Comparison of ENCODE assay signal across 30 mouse cellular contexts in genomic region chr9:50540170-50540569, GRCm38 (mm10). TPM values are rescaled to one million over a fixed set of nuclear protein-coding genes. Genes with fewer than 3 reads are reported as not detected.
A peak's percentile ranks its signal among the peaks of the same experiment; 100 is the strongest.
DNase-seq lines count a peak whose midpoint lies in the region; ATAC-seq and TF ChIP-seq lines count a peak whose summit lies in the region.
"Had no signal": no experiment of that assay in that cellular context is flagged by ENCODE, and none has a peak within 500 bp of the region (broad histone marks: within the 10 kb centered on the region; RNA-seq: fewer than 3 reads in every experiment).

No protein-coding gene starts in this region.

- intact Hi-C loops in gastrocnemius, adult 2 months (cut with DNase I), result no loop called here

- no peaks in the 10 kb centered on the region for H3K27me3 ChIP-seq in forebrain, embryonic 14.5 days (replicated peaks; ENCODE audit: control insufficient read depth, insufficient read depth, low read length)
- no peaks in the 10 kb centered on the region for H3K27me3 ChIP-seq in midbrain, embryonic 15.5 days (replicated peaks)
- no peaks in the 10 kb centered on the region for H3K27me3 ChIP-seq in hindbrain, embryonic 12.5 days
- H3K27me3 ChIP-seq: intestine, embryonic 15.5 days; kidney, embryonic 15.5 days had no signal

- H3K36me3 ChIP-seq in forebrain, embryonic 14.5 days (ENCODE audit: control insufficient read depth, insufficient read depth, low read length), result no peaks in the 10 kb centered on the region
- no peaks in the 10 kb centered on the region for H3K36me3 ChIP-seq in midbrain, embryonic 15.5 days (replicated peaks)
- no peaks in the 10 kb centered on the region for H3K36me3 ChIP-seq in hindbrain, embryonic 12.5 days
- H3K36me3 ChIP-seq: G1E; heart, embryonic 10.5 days; intestine, embryonic 15.5 days; kidney, embryonic 15.5 days; midbrain, embryonic 10.5 days had no signal

- H3K4me2 ChIP-seq in forebrain, embryonic 14.5 days (ENCODE audit: low read length), result peak overlapping the region; percentile 39
- no peak overlapping the region for H3K4me2 ChIP-seq in midbrain, embryonic 15.5 days
- no peak overlapping the region for H3K4me2 ChIP-seq in hindbrain, embryonic 12.5 days (replicated peaks)
- H3K4me2 ChIP-seq: hindbrain, embryonic 14.5 days; intestine, embryonic 15.5 days; kidney, embryonic 15.5 days had no signal

- TF ChIP-seq POLR2A in brain, embryonic 14.5 days (IDR thresholded peaks at IDR 0.05; ENCODE audit: borderline replicate concordance, extremely low read depth, insufficient read depth, insufficient read length, poor library complexity, severe bottlenecking), result no peak

- H3K27ac ChIP-seq in gastrocnemius, adult 2 months, result peak overlapping the region; percentile 38; the same call in 1 of the 2 replicates
- H3K27ac ChIP-seq in forebrain, embryonic 14.5 days (ENCODE audit: low read depth, low read length), result no peak overlapping the region
- no peak overlapping the region for H3K27ac ChIP-seq in midbrain, embryonic 15.5 days
- no peak overlapping the region for H3K27ac ChIP-seq in hindbrain, embryonic 12.5 days
- H3K27ac ChIP-seq: heart, embryonic 10.5 days; hindbrain, embryonic 14.5 days; intestine, embryonic 15.5 days; kidney, embryonic 15.5 days; midbrain, embryonic 10.5 days had no signal

- H3K4me1 ChIP-seq in forebrain, embryonic 14.5 days (ENCODE audit: control insufficient read depth, insufficient read depth, low read length), result no peaks in the 10 kb centered on the region
- H3K4me1 ChIP-seq in midbrain, embryonic 15.5 days, result no peaks in the 10 kb centered on the region
- H3K4me1 ChIP-seq in hindbrain, embryonic 12.5 days, result no peaks in the 10 kb centered on the region
- H3K4me1 ChIP-seq: heart, embryonic 10.5 days; intestine, embryonic 15.5 days; midbrain, embryonic 10.5 days had no signal

- no peak overlapping the region for H3K9ac ChIP-seq in forebrain, embryonic 14.5 days (ENCODE audit: low read length)
- H3K9ac ChIP-seq in midbrain, embryonic 15.5 days, result no peak overlapping the region
- H3K9ac ChIP-seq in hindbrain, embryonic 12.5 days, result no peak overlapping the region
- H3K9ac ChIP-seq: hindbrain, embryonic 14.5 days; intestine, embryonic 15.5 days; kidney, embryonic 15.5 days; liver, postnatal 0 days had no signal

- no peak for TF ChIP-seq CTCF in gastrocnemius, adult 2 months (IDR thresholded peaks at IDR 0.05)
- TF ChIP-seq CTCF in brain, embryonic 14.5 days (IDR thresholded peaks at IDR 0.05; ENCODE audit: borderline replicate concordance, extremely low read depth, insufficient read depth, insufficient read length), result no peak

- no peak for ATAC-seq in forebrain, embryonic 14.5 days
- ATAC-seq in megakaryocyte, adult 5-6 weeks (ENCODE audit: poor library complexity, severe bottlenecking), result peak; percentile 64
- no peak for ATAC-seq in midbrain, embryonic 15.5 days (replicated peaks)
- no peak for ATAC-seq in hindbrain, embryonic 12.5 days (ENCODE audit: low FRiP score)
- ATAC-seq: activated CD4-positive, CD25-positive, alpha-beta regulatory T cell, adult 4 months; intestine, embryonic 15.5 days; liver, postnatal 0 days had no signal

- no peak overlapping the region for H3K4me3 ChIP-seq in gastrocnemius, adult 2 months
- no peak overlapping the region for H3K4me3 ChIP-seq in forebrain, embryonic 14.5 days (ENCODE audit: low read depth, low read length)
- no peak overlapping the region for H3K4me3 ChIP-seq in midbrain, embryonic 15.5 days
- H3K4me3 ChIP-seq in hindbrain, embryonic 12.5 days, result no peak overlapping the region
- H3K4me3 ChIP-seq: heart, embryonic 10.5 days; intestine, embryonic 15.5 days; kidney, embryonic 15.5 days; midbrain, embryonic 10.5 days had no signal

- no peaks in the 10 kb centered on the region for H3K9me3 ChIP-seq in forebrain, embryonic 14.5 days (replicated peaks; ENCODE audit: control insufficient read depth, low read length)
- no peaks in the 10 kb centered on the region for H3K9me3 ChIP-seq in midbrain, embryonic 15.5 days
- no peaks in the 10 kb centered on the region for H3K9me3 ChIP-seq in hindbrain, embryonic 12.5 days (replicated peaks)
- H3K9me3 ChIP-seq: G1E; heart, embryonic 10.5 days; intestine, embryonic 15.5 days; kidney, embryonic 15.5 days; midbrain, embryonic 10.5 days had no signal

- 44% methylated on average over 7 of the region's 7 CpGs for WGBS in forebrain, embryonic 14.5 days
- 74% methylated on average over 7 of the region's 7 CpGs for WGBS in midbrain, embryonic 15.5 days
- 80% methylated on average over 7 of the region's 7 CpGs for WGBS in hindbrain, embryonic 12.5 days

- DNase-seq in gastrocnemius, adult 2 months, result no peak
- DNase-seq in gastrocnemius, postnatal 25 days, result no peak
- peak; percentile 7 for DNase-seq in brain, embryonic 14.5 days (ENCODE audit: low read depth)
- DNase-seq in forebrain, embryonic 14.5 days (ENCODE audit: low spot score), result peak; percentile 8
- DNase-seq in frontal cortex, postnatal 10 days (ENCODE audit: low spot score in 2 of 2), result no peak
- DNase-seq: adrenal gland, postnatal 10 days; cerebellum, adult 2 months; cerebellum, postnatal 36 days; gastrocnemius, postnatal 36 days; liver, postnatal 0 days; lung, postnatal 14 days had no signal

RNA-seq across cellular contexts. Expression of gene Pts, which starts 11.6 kb away (rescaled TPM):
- 10 to 100 TPM; 10.4 to 11.9 TPM for total RNA-seq in gastrocnemius, adult 2 months (2021)
- 10 to 100 TPM in 1 of 2 experiments, 1 to 10 TPM in 1; 8.5 to 11.2 TPM for total RNA-seq in gastrocnemius, postnatal 25 days (2021)
- polyA plus RNA-seq in brain, embryonic 14.5 days (2012; rRNA removed), result 73.9 and 77.3 TPM in 2 replicates
- 87.3 and 94.5 TPM in 2 replicates for polyA plus RNA-seq in forebrain, embryonic 14.5 days (2014; fragmentation: Nextera tagmentation; extraction: Ambion mirVana)
- 97.1 and 106 TPM in 2 replicates for total RNA-seq in megakaryocyte, adult 5-6 weeks (2015)
- total RNA-seq in megakaryocyte, adult 5-6 weeks (2017), result 61.2 and 67.4 TPM in 2 replicates
- polyA plus RNA-seq in midbrain, embryonic 15.5 days (2015; fragmentation: Nextera tagmentation; extraction: Ambion mirVana), result 106 and 111 TPM in 2 replicates
- 95.1 and 96.2 TPM in 2 replicates for polyA plus RNA-seq in hindbrain, embryonic 12.5 days (2016; fragmentation: Nextera tagmentation; extraction: Ambion mirVana)

RNA-seq across cellular contexts. Expression of gene Il18, which starts 14.5 kb away (rescaled TPM):
- 1 to 10 TPM in 1 of 2 experiments, under 1 TPM in 1; 0.87 to 1.0 TPM for total RNA-seq in gastrocnemius, adult 2 months (2021)
- total RNA-seq in gastrocnemius, postnatal 25 days (2021), result under 1 TPM; 0.43 to 0.75 TPM
- polyA plus RNA-seq in brain, embryonic 14.5 days (2012; rRNA removed), result 13.0 and 13.2 TPM in 2 replicates
- polyA plus RNA-seq in forebrain, embryonic 14.5 days (2014; fragmentation: Nextera tagmentation; extraction: Ambion mirVana), result 17.8 and 18.4 TPM in 2 replicates
- total RNA-seq in megakaryocyte, adult 5-6 weeks (2015), result 9.9 and 20.1 TPM in 2 replicates
- 10.2 and 14.5 TPM in 2 replicates for total RNA-seq in megakaryocyte, adult 5-6 weeks (2017)
- polyA plus RNA-seq in midbrain, embryonic 15.5 days (2015; fragmentation: Nextera tagmentation; extraction: Ambion mirVana), result 19.3 and 19.6 TPM in 2 replicates
- 9.7 and 10.5 TPM in 2 replicates for polyA plus RNA-seq in hindbrain, embryonic 12.5 days (2016; fragmentation: Nextera tagmentation; extraction: Ambion mirVana)
- total RNA-seq: G1E had no signal
- polyA plus RNA-seq: G1E had no signal

RNA-seq across cellular contexts. Expression of gene Bco2, which starts 14.8 kb away (rescaled TPM):
- total RNA-seq in gastrocnemius, adult 2 months (2021), result under 1 TPM; 0.26 to 0.45 TPM
- total RNA-seq in gastrocnemius, postnatal 25 days (2021), result under 1 TPM; 0.28 to 0.40 TPM
- polyA plus RNA-seq in brain, embryonic 14.5 days (2012; rRNA removed), result 0.26 and 0.37 TPM in 2 replicates
- polyA plus RNA-seq in forebrain, embryonic 14.5 days (2014; fragmentation: Nextera tagmentation; extraction: Ambion mirVana), result 0.60 and 0.63 TPM in 2 replicates
- 0.39 and 0.49 TPM in 2 replicates for total RNA-seq in megakaryocyte, adult 5-6 weeks (2015)
- total RNA-seq in megakaryocyte, adult 5-6 weeks (2017), result 0.85 and 1.6 TPM in 2 replicates
- polyA plus RNA-seq in midbrain, embryonic 15.5 days (2015; fragmentation: Nextera tagmentation; extraction: Ambion mirVana), result 0.31 and 0.45 TPM in 2 replicates
- polyA plus RNA-seq in hindbrain, embryonic 12.5 days (2016; fragmentation: Nextera tagmentation; extraction: Ambion mirVana), result 0.17 and 0.28 TPM in 2 replicates
- polyA plus RNA-seq: G1E had no signal

RNA-seq across cellular contexts. Expression of gene Tex12, which starts 21.0 kb away (rescaled TPM):
- total RNA-seq in gastrocnemius, adult 2 months (2021), result not detected
- total RNA-seq in gastrocnemius, postnatal 25 days (2021), result not detected
- polyA plus RNA-seq in brain, embryonic 14.5 days (2012; rRNA removed), result not detected in 2 replicates
- polyA plus RNA-seq in forebrain, embryonic 14.5 days (2014; fragmentation: Nextera tagmentation; extraction: Ambion mirVana), result 0.25 TPM in 1 of 2 replicates, not detected in the other
- not detected in 2 replicates for total RNA-seq in megakaryocyte, adult 5-6 weeks (2015)
- not detected in 2 replicates for total RNA-seq in megakaryocyte, adult 5-6 weeks (2017)
- polyA plus RNA-seq in midbrain, embryonic 15.5 days (2015; fragmentation: Nextera tagmentation; extraction: Ambion mirVana), result 0.18 and 0.26 TPM in 2 replicates
- polyA plus RNA-seq in hindbrain, embryonic 12.5 days (2016; fragmentation: Nextera tagmentation; extraction: Ambion mirVana), result 0.55 TPM in 1 of 2 replicates, not detected in the other
- total RNA-seq: adrenal gland, postnatal 10 days; G1E; gastrocnemius, postnatal 36 days; layer of hippocampus, postnatal 25 days; left cerebral cortex, postnatal 14 days; monocyte, adult 5-6 weeks had no signal
- polyA plus RNA-seq: activated CD4-positive, CD25-positive, alpha-beta regulatory T cell, adult 4 months; cerebellum, adult 2 months; embryonic facial prominence, embryonic 11.5 days; frontal cortex, adult 2 months; G1E; heart, postnatal 0 days; hindbrain, embryonic 14.5 days; large intestine, adult 2 months; limb, embryonic 14.5 days; liver, postnatal 0 days; neural tube, embryonic 11.5 days had no signal

RNA-seq across cellular contexts. Expression of gene Plet1, which starts 45.8 kb away (rescaled TPM):
- under 1 TPM in 1 of 2 experiments, not detected in 1; 0.36 TPM for total RNA-seq in gastrocnemius, adult 2 months (2021)
- total RNA-seq in gastrocnemius, postnatal 25 days (2021), result not detected
- polyA plus RNA-seq in brain, embryonic 14.5 days (2012; rRNA removed), result 0.38 and 0.51 TPM in 2 replicates
- 0.27 and 0.30 TPM in 2 replicates for polyA plus RNA-seq in forebrain, embryonic 14.5 days (2014; fragmentation: Nextera tagmentation; extraction: Ambion mirVana)
- total RNA-seq in megakaryocyte, adult 5-6 weeks (2015), result not detected in 2 replicates
- not detected in 2 replicates for total RNA-seq in megakaryocyte, adult 5-6 weeks (2017)
- 0.63 and 0.88 TPM in 2 replicates for polyA plus RNA-seq in midbrain, embryonic 15.5 days (2015; fragmentation: Nextera tagmentation; extraction: Ambion mirVana)
- polyA plus RNA-seq in hindbrain, embryonic 12.5 days (2016; fragmentation: Nextera tagmentation; extraction: Ambion mirVana), result 0.79 and 1.1 TPM in 2 replicates
- total RNA-seq: G1E; gastrocnemius, postnatal 36 days; left cerebral cortex, postnatal 14 days; monocyte, adult 5-6 weeks had no signal

Comparison
In these comparisons a context has a peak if more than half of its experiments do, and no peak if none do; other contexts are left out.
1. DNase-seq: peak in brain, embryonic 14.5 days (single experiment) and forebrain, embryonic 14.5 days (single experiment); none in gastrocnemius, adult 2 months (single experiment), gastrocnemius, postnatal 25 days (single experiment) and frontal cortex, postnatal 10 days (0 of 2).